Mouse (Mus musculus): ENCODE results near the gene Camkk1. TPM values are rescaled to one million over a fixed set of nuclear protein-coding genes. Genes with fewer than 3 reads are reported as not detected.
A peak's percentile ranks its signal among the peaks of the same experiment; 100 is the strongest.

Camkk1 gene
- polyA plus RNA-seq, 1 experiment: 8.7 TPM

DNA sequence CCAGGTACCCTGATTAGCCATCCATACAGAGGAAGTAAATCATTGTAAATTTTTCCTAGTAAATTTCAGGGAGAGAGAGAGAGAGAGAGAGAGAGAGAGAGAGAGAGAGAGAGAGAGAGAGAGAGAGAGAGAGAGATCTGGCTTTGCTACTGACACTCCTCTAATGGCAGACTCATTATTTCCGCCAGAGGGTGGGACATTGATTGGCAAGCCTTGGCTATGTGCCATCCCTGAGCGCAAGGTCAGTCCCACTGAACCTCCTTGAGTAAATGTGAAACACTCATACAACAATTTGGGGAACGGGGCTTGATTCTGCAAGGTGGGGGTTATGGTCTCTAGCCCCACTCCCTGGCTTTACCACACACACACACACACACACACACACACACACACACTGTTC, 11.7 kb upstream of the Camkk1 start:
- TF ChIP-seq POLR2A (IDR thresholded peaks at IDR 0.05; ENCODE audit: borderline replicate concordance, control insufficient read depth, low read depth, low read length): no peak
- no peak for TF ChIP-seq CTCF (IDR thresholded peaks at IDR 0.05; ENCODE audit: control insufficient read depth, insufficient read depth, low read length)
- WGBS: 58% methylated on average over 3 of the region's 3 CpGs

DNA sequence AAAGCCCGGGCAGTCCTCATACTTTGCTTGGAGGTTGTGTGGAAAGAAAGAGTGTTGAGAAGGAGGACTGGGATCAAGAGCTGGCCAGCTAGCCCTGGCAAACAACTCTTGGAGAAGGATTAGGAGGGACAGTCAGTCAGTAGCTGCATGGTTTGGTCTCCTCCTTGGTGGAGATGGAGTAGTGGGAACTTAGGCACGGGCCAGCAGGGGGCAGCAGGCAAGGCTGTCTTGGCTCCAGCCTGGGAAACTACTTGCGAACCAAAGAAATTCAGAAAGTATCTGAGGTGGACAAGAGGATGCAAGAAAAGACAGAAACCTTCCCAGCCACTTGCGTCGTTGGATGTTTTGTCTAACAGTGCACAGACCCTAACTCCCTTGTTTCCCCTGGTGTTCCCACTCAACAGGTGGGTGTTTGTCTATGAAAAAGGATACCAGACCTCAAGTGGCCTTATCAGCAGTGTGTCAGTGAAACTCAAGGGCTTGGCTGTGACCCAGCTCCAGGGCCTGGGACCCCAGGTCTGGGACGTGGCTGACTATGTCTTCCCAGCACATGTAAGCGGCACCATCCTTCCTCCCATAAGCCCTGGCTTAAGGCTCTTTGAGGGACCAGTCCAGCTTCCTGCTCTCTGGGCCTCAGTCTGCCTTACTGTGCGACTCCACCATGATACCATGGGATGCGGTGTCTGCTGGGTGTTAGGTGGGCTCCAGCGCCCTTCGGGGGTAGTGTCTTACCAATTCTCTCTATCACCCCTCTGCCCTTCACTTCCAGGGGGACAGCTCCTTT, 10.9 kb upstream of the Camkk1 start:
- no peak overlapping the region for H3K27ac ChIP-seq (ENCODE audit: control insufficient read depth, insufficient read depth, low read depth, low read length, poor library complexity)
- TF ChIP-seq POLR2A (IDR thresholded peaks at IDR 0.05; ENCODE audit: borderline replicate concordance, control insufficient read depth, low read depth, low read length) (no peak), CTCF (IDR thresholded peaks at IDR 0.05; ENCODE audit: control insufficient read depth, insufficient read depth, low read length) (peak; percentile 85)
- H3K4me3 ChIP-seq (replicated peaks; ENCODE audit: control insufficient read depth, low read depth, low read length): no peak overlapping the region
- H3K4me1 ChIP-seq (ENCODE audit: control insufficient read depth, insufficient read depth, low read length): no peaks in the 10 kb centered on the region
- 63% methylated on average over 11 of the region's 11 CpGs for WGBS

More for the DNA sequence above, 11.7 kb upstream of the Camkk1 start:
- no peak overlapping the region for H3K4me3 ChIP-seq (replicated peaks; ENCODE audit: control insufficient read depth, low read depth, low read length)
- H3K27ac ChIP-seq (ENCODE audit: control insufficient read depth, insufficient read depth, low read depth, low read length, poor library complexity): no peak overlapping the region
- H3K4me1 ChIP-seq (ENCODE audit: control insufficient read depth, insufficient read depth, low read length): no peaks in the 10 kb centered on the region

DNA sequence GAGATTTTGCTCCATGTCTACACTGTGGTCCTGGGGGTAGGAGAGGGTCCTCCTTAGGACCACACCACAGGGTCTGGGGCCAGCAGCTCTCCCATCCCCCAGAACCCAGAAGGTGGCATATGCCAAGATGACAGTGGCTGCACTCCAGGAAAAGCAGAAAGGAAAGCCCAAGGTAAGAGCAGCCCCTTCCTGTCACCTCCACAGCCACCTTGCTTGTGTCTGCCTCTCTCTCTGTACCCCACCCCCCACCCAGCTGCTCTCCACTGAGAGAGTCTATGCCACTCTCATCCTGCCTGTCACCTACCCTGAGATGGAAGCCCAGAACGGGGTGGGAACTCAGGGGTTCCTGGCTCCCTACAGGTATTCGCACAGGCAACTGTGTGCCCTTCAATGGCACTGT, 10.0 kb upstream of the Camkk1 start:
- Histone ChIP-seq H3K4me3 (replicated peaks; ENCODE audit: control insufficient read depth, low read depth, low read length) (no peak overlapping the region), H3K27ac (ENCODE audit: control insufficient read depth, insufficient read depth, low read depth, low read length, poor library complexity) (no peak overlapping the region), H3K4me1 (ENCODE audit: control insufficient read depth, insufficient read depth, low read length) (no peaks in the 10 kb centered on the region)
- 70% methylated on average over 2 of the region's 2 CpGs for WGBS
- no peak for TF ChIP-seq CTCF (IDR thresholded peaks at IDR 0.05; ENCODE audit: control insufficient read depth, insufficient read depth, low read length)

DNA sequence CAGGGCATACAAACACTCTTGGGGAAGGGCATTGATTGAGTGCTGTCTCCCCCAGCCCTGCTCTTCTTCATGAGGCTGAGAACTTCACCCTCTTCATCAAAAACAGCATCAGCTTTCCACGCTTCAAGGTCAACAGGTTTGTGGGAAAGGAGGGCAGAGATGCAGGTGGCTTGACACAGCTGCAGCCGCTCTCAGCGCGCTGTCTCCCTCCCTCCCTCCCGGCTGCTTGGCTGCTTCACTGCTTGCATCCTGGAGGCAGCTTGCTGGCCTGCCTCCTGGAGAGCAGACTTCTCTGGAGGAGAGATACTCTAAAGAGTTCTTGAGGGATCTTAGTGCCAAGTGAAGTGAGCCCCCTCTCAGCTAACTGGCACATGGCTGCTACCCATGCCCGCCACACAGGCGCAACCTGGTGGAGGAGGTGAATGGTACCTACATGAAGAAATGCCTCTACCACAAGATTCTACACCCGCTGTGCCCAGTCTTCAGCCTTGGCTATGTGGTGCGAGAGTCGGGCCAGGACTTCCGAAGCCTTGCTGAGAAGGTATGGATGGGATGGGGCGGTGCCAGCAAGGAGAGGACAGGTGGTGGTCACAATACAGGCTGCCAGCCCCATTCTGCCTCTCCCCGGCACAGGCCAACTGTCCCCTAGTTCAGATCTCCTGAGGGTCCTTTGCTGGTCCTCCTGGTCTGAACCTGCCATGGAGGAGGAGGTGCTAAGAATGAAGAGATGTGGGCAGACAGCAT, 9.1 kb upstream of the Camkk1 start:
- WGBS: 85% methylated on average over 13 of the region's 13 CpGs
- TF ChIP-seq CTCF (IDR thresholded peaks at IDR 0.05; ENCODE audit: control insufficient read depth, insufficient read depth, low read length) (no peak), POLR2A (IDR thresholded peaks at IDR 0.05; ENCODE audit: borderline replicate concordance, control insufficient read depth, low read depth, low read length) (no peak)
- no peak overlapping the region for H3K4me3 ChIP-seq (replicated peaks; ENCODE audit: control insufficient read depth, low read depth, low read length)
- no peak overlapping the region for H3K27ac ChIP-seq (ENCODE audit: control insufficient read depth, insufficient read depth, low read depth, low read length, poor library complexity)
- no peaks in the 10 kb centered on the region for H3K4me1 ChIP-seq (ENCODE audit: control insufficient read depth, insufficient read depth, low read length)

DNA sequence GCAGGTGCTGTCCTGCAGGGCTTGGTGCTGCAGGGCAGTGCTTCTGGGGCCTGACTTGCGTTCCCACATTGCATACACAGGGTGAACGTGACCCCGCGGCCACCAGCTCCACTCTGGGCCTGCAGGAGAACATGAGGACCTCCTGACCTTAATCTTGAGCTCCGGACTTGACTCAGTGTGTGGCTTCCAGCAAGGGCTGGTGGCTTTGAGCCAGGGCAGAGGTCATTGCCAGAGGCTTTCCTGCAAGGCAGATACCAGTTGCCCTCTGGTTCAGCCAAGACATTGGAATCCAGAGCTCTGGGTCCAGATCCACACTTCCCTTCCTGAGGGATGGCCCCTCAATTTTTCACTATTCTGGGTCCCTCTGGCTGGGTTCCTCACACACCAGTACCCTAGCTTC, 4.8 kb upstream of the Camkk1 start:
- Histone ChIP-seq H3K4me1 (ENCODE audit: control insufficient read depth, insufficient read depth, low read length) (no peaks in the 10 kb centered on the region), H3K27ac (ENCODE audit: control insufficient read depth, insufficient read depth, low read depth, low read length, poor library complexity) (no peak overlapping the region), H3K4me3 (replicated peaks; ENCODE audit: control insufficient read depth, low read depth, low read length) (no peak overlapping the region)
- TF ChIP-seq CTCF (IDR thresholded peaks at IDR 0.05; ENCODE audit: control insufficient read depth, insufficient read depth, low read length) (no peak), POLR2A (IDR thresholded peaks at IDR 0.05; ENCODE audit: borderline replicate concordance, control insufficient read depth, low read depth, low read length) (no peak)
- 78% methylated on average over 5 of the region's 5 CpGs for WGBS

DNA sequence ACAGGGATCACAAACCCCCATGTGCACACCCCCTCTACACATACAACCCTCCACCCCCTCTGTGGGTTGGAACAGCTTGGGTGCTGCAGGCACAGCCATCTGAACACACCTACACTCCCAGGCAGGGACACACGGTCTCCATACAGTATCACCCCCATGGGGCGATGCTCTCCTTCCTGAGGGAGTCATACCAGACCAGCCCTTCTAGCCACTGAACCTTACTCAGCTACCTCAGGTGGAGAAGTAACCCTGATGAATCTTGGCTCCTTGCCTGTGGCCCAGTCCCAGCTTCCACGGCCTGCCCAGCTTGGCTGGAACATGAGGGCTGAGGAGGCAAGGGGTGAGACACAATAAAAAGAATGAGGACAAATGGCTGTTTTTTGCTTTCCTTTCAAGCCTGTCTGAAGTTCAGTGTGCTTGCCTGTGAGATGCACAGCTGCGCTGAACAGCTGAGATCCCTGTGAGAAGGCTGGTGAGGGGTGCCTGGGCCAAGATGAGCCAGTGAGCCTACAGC, 3.9 kb upstream of the Camkk1 start:
- WGBS: 79% methylated on average over 4 of the region's 4 CpGs
- Histone ChIP-seq H3K27ac (ENCODE audit: control insufficient read depth, insufficient read depth, low read depth, low read length, poor library complexity) (no peak overlapping the region), H3K4me1 (ENCODE audit: control insufficient read depth, insufficient read depth, low read length) (peaks cover 2% of the 10 kb centered on the region; the same call in 1 of the 2 replicates), H3K4me3 (replicated peaks; ENCODE audit: control insufficient read depth, low read depth, low read length) (no peak overlapping the region)
- TF ChIP-seq CTCF (IDR thresholded peaks at IDR 0.05; ENCODE audit: control insufficient read depth, insufficient read depth, low read length): no peak
- TF ChIP-seq POLR2A (IDR thresholded peaks at IDR 0.05; ENCODE audit: borderline replicate concordance, control insufficient read depth, low read depth, low read length): no peak

DNA sequence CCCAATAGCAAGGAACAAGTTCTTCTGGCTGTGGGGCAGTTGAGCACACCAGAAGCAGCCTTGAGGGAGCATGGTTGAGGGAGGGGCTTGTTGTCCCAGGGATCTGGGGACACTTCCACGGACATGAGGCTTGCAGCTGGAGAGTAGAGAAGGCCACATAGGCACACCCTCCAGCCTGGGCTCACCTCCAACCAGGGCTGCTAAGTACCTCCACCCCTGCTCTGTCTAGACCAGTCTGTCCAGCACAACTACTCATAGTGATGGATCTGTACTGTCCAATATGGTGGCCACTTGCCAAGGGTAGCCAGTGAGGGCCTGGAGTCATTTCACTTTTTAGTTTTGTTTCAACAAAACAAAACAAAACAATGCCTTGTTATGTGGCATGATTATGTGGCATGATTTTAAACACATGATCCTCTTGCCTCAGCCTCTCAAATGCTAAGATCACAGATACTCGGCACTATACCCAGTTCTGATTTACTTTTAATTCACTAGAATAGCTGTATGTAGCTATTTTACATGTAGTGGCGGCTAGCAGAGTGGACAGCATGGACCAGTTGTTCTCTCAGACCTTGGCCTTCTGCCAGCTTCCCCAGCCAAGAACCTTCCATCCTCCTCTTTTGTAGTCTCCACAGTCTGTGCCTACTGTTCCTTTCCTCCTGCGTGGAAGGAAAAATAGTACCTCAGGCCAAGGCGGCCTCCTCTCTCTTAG, 3.3 kb upstream of the Camkk1 start:
- 83% methylated on average over 5 of the region's 5 CpGs for WGBS
- Histone ChIP-seq H3K4me3 (replicated peaks; ENCODE audit: control insufficient read depth, low read depth, low read length) (no peak overlapping the region), H3K4me1 (ENCODE audit: control insufficient read depth, insufficient read depth, low read length) (peaks cover 2% of the 10 kb centered on the region; the same call in 1 of the 2 replicates), H3K27ac (ENCODE audit: control insufficient read depth, insufficient read depth, low read depth, low read length, poor library complexity) (no peak overlapping the region)
- TF ChIP-seq POLR2A (IDR thresholded peaks at IDR 0.05; ENCODE audit: borderline replicate concordance, control insufficient read depth, low read depth, low read length): no peak
- TF ChIP-seq CTCF (IDR thresholded peaks at IDR 0.05; ENCODE audit: control insufficient read depth, insufficient read depth, low read length): no peak

DNA sequence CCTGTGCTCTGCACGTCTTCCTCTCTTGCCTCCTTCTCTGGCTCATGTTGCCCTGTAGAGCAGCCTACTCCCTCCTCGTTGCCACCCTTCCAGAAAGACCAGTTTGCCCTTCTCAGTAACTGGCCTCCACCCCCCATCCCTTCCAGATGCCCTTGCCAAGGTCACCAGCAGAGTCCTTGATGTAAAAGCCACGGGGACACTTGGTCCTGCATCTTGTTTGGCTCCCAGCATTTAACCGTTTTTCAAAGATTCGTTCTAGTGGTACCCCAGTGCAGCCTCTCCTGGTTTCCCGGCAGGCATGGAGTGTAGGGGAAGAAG, 2.7 kb upstream of the Camkk1 start:
- H3K4me3 ChIP-seq (replicated peaks; ENCODE audit: control insufficient read depth, low read depth, low read length): no peak overlapping the region
- TF ChIP-seq POLR2A (IDR thresholded peaks at IDR 0.05; ENCODE audit: borderline replicate concordance, control insufficient read depth, low read depth, low read length) (no peak), CTCF (IDR thresholded peaks at IDR 0.05; ENCODE audit: control insufficient read depth, insufficient read depth, low read length) (no peak)
- 77% methylated on average over 6 of the region's 6 CpGs for WGBS
- H3K27ac ChIP-seq (ENCODE audit: control insufficient read depth, insufficient read depth, low read depth, low read length, poor library complexity): no peak overlapping the region
- H3K4me1 ChIP-seq (ENCODE audit: control insufficient read depth, insufficient read depth, low read length): peaks cover 2% of the 10 kb centered on the region; the same call in 1 of the 2 replicates
